Mouse (Mus musculus) ES-Bruce4 (cell line): ENCODE results near the gene Pcbd1.

Experiments
- CTCF ChIP-seq: IDR thresholded peaks from one replicate; pipeline ENCODE4 v1.8.1; 2011; ENCODE audit warnings: low read depth, low read length
- POLR2A ChIP-seq: IDR thresholded peaks from one replicate; pipeline ENCODE4 v1.8.1; 2011; ENCODE audit warnings: low read length; ENCODE audit not compliant: insufficient read depth

DNA sequence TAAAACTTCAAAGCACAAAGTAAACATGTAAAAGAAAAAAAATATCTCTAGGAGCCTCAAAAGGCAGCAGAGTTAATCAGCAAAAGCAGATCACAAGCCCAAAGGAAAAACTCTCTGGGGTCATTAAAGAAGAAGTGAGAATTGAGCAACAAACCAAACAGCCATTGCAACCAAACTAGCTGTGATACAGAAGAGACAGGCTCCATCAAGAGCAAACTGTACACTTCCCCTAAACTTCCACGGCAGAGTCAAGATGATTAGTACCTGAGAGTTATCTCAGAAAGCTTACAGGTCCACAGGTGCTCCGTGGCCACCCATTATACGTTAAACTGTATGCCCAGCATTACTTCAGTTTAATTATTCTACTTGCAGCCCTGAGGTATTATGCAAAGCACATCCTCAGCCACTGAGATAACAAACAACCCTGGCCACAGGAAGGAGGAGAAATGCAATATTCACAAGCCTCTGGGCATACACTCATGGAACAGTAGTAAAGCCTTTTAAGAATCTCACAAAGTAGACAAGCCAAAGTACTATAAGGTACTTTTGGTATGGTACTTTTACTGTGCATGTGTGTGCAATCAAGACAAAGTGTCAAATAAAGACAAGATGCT lies 46.2 kb downstream of the Pcbd1 start:
- TF ChIP-seq POLR2A, result no peak
- no peak for TF ChIP-seq CTCF
